Mouse (Mus musculus) stomach, embryonic 15.5 days (tissue): Measurements from ENCODE around the gene Tenm3. TPM values are rescaled to one million over a fixed set of nuclear protein-coding genes. Genes with fewer than 3 reads are reported as not detected.

Experiments
- ATAC-seq: fragments of 200-750 bp; cut with Nextera tagmentation; 2 replicates; pipeline ENCODE4 v1.8.0; 2017; ENCODE audit warnings: low read depth, moderate number of reproducible peaks, moderate TSS enrichment; ENCODE audit not compliant: insufficient read depth, low FRiP score
- H3K27ac ChIP-seq: fragments of 300-500 bp; sonication (generic); 2 replicates; pipeline ENCODE4 v1.5.1; 2015; ENCODE audit warnings: mild to moderate bottlenecking, inconsistent platforms
- H3K27me3 ChIP-seq: fragments of 300-500 bp; sonication (generic); replicated peaks from 2 replicates; pipeline ENCODE4 v1.6.1; 2015; ENCODE audit warnings: inconsistent platforms
- H3K36me3 ChIP-seq: fragments of 300-500 bp; sonication (generic); 2 replicates; pipeline ENCODE4 v1.6.1; 2015; ENCODE audit warnings: inconsistent platforms
- H3K4me1 ChIP-seq: fragments of 300-500 bp; sonication (generic); 2 replicates; pipeline ENCODE4 v1.6.1; 2015; ENCODE audit warnings: inconsistent platforms
- H3K4me2 ChIP-seq: fragments of 300-500 bp; sonication (generic); 2 replicates; pipeline ENCODE4 v1.6.1; 2015; ENCODE audit warnings: mild to moderate bottlenecking, inconsistent platforms
- H3K4me3 ChIP-seq: fragments of 300-500 bp; sonication (generic); replicated peaks from 2 replicates; pipeline ENCODE4 v1.5.1; 2015; ENCODE audit warnings: inconsistent platforms
- H3K9ac ChIP-seq: fragments of 300-500 bp; sonication (generic); 2 replicates; pipeline ENCODE4 v1.6.1; 2015; ENCODE audit warnings: inconsistent platforms
- H3K9me3 ChIP-seq: fragments of 300-500 bp; sonication (generic); 2 replicates; pipeline ENCODE4 v1.6.1; 2016; ENCODE audit warnings: inconsistent platforms
- WGBS: fragments of 180-500 bp; shearing (Covaris S2); methylation state at CpG from one replicate; pipeline ENCODE4 v1.1.7; 2015; 5-methylcytosine and 5-hydroxymethylcytosine counted together
- polyA plus RNA-seq: library from polyadenylated mRNA; unstranded; fragments of >200 nt; fragmentation: Nextera tagmentation; extraction: Ambion mirVana; gene quantifications from 2 replicates; pipeline ENCODE4 v1.2.1, GENCODE M21; 2015

Gene Tenm3
- polyA plus RNA-seq, 1 experiment from 2014 or later: 14.6 TPM

DNA sequence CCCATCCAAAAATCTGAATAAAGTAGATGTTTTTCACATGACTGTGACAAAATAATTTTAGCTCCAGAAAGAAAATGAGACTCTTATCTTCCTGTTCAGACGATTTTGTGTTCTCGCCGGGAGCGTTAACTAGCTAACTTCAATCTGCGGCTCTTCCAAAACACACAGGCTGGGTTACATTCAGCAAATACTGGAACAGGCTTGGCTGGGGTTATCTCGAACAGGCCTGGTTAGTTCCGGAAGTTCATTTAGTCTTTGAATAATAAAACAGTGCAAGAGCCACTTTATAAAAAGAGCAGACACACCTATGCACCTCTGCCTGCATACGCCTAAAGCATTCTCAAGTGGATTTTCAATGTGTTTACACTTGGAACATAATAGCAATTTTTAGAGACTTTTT, 40.7 kb downstream of the Tenm3 start:
- no peak overlapping the region for H3K4me2 ChIP-seq
- H3K9me3 ChIP-seq: no peaks in the 10 kb centered on the region
- H3K4me1 ChIP-seq: peaks cover 3% of the 10 kb centered on the region; the same call in 1 of the 2 replicates
- H3K36me3 ChIP-seq: no peaks in the 10 kb centered on the region
- H3K27ac ChIP-seq: no peak overlapping the region
- no peak overlapping the region for H3K9ac ChIP-seq
- 62% methylated on average over 8 of the region's 8 CpGs for WGBS
- no peaks in the 10 kb centered on the region for H3K27me3 ChIP-seq
- peak; percentile 58 for ATAC-seq
- no peak overlapping the region for H3K4me3 ChIP-seq

GRCm38 (mm10) chr8:48802231-48802630, 41.5 kb downstream of the Tenm3 start:
- 76% methylated on average over 8 of the region's 8 CpGs for WGBS
- H3K27me3 ChIP-seq: no peaks in the 10 kb centered on the region
- peaks cover 3% of the 10 kb centered on the region; the same call in 1 of the 2 replicates for H3K4me1 ChIP-seq
- no peak overlapping the region for H3K4me3 ChIP-seq
- no peak overlapping the region for H3K4me2 ChIP-seq
- H3K36me3 ChIP-seq: no peaks in the 10 kb centered on the region
- H3K27ac ChIP-seq: no peak overlapping the region
- no peaks in the 10 kb centered on the region for H3K9me3 ChIP-seq
- ATAC-seq: no peak
- H3K9ac ChIP-seq: no peak overlapping the region

DNA sequence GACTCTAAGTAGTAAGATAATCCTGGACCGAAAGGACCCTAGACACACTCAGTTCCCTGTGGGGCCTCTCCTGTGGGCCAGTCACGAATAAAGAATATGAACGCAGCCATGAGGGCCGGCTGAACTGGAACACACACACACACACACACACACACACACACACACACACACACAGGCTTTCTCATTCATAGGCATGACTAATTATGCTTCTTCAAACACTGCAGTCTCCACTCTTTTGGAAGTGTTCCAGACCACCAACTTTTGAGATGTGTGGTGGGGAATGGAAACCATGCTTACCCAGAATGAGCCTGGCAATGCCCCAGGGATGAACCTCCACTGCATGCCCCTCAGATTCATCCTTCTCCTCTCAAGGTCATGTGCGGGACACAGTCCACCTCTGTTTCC, 45.8 kb downstream of the Tenm3 start:
- Histone ChIP-seq H3K4me1 (peaks cover 3% of the 10 kb centered on the region; the same call in 1 of the 2 replicates), H3K9me3 (no peaks in the 10 kb centered on the region), H3K36me3 (no peaks in the 10 kb centered on the region), H3K4me3 (no peak overlapping the region), H3K4me2 (no peak overlapping the region), H3K27ac (no peak overlapping the region), H3K9ac (no peak overlapping the region), H3K27me3 (no peaks in the 10 kb centered on the region)
- ATAC-seq: peak; percentile 50; the same call in 1 of the 2 replicates
- WGBS: 53% methylated on average over 5 of the region's 5 CpGs

DNA sequence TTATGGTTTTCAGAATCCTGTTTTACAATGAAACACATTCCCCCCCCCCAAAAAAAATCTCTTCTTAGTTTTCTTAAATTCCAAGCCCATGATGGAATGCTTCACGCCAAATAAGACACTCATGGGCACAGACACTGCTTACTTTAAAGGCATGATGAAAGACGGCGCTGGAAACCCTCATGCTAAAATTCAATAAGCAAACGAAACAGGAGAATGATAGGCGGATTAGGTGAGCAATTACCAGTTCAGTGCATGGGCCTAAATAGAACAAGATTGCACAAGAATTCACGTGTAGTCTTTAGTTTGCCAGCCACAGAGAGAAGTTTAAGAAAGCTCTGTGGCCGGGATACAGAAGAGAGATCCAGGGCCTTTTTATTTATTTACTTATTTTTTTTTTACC, 49.5 kb downstream of the Tenm3 start:
- 37% methylated on average over 7 of the region's 7 CpGs for WGBS
- Histone ChIP-seq H3K4me1 (no peaks in the 10 kb centered on the region), H3K27ac (no peak overlapping the region), H3K27me3 (no peaks in the 10 kb centered on the region), H3K9me3 (no peaks in the 10 kb centered on the region), H3K4me3 (no peak overlapping the region), H3K9ac (no peak overlapping the region), H3K36me3 (no peaks in the 10 kb centered on the region), H3K4me2 (no peak overlapping the region)
- ATAC-seq: no peak

- ATAC-seq: no peak
- Histone ChIP-seq H3K9me3 (no peaks in the 10 kb centered on the region), H3K4me2 (no peak overlapping the region), H3K9ac (no peak overlapping the region), H3K4me1 (no peaks in the 10 kb centered on the region), H3K27me3 (no peaks in the 10 kb centered on the region), H3K4me3 (no peak overlapping the region), H3K36me3 (no peaks in the 10 kb centered on the region), H3K27ac (no peak overlapping the region)
- WGBS: 78% methylated on average over 8 of the region's 8 CpGs
Measured at GRCm38 (mm10) chr8:48793729-48794128, 50.0 kb downstream of the Tenm3 start.

GRCm38 (mm10) chr8:48792587-48793326, 51.0 kb downstream of the Tenm3 start:
- WGBS: 62% methylated on average over 10 of the region's 10 CpGs
- no peak overlapping the region for H3K4me3 ChIP-seq
- no peak for ATAC-seq
- no peak overlapping the region for H3K9ac ChIP-seq
- no peaks in the 10 kb centered on the region for H3K9me3 ChIP-seq
- no peak overlapping the region for H3K27ac ChIP-seq
- no peaks in the 10 kb centered on the region for H3K36me3 ChIP-seq
- no peaks in the 10 kb centered on the region for H3K27me3 ChIP-seq
- no peak overlapping the region for H3K4me2 ChIP-seq
- no peaks in the 10 kb centered on the region for H3K4me1 ChIP-seq

- H3K9ac ChIP-seq: no peak overlapping the region
- no peak overlapping the region for H3K4me2 ChIP-seq
- H3K27ac ChIP-seq: no peak overlapping the region
- H3K27me3 ChIP-seq: no peaks in the 10 kb centered on the region
- no peaks in the 10 kb centered on the region for H3K9me3 ChIP-seq
- no peaks in the 10 kb centered on the region for H3K4me1 ChIP-seq
- no peaks in the 10 kb centered on the region for H3K36me3 ChIP-seq
- H3K4me3 ChIP-seq: no peak overlapping the region
- ATAC-seq: no peak
- WGBS: 90% methylated on average over 9 of the region's 9 CpGs
Measured at GRCm38 (mm10) chr8:48783308-48783707, 60.4 kb downstream of the Tenm3 start.

DNA sequence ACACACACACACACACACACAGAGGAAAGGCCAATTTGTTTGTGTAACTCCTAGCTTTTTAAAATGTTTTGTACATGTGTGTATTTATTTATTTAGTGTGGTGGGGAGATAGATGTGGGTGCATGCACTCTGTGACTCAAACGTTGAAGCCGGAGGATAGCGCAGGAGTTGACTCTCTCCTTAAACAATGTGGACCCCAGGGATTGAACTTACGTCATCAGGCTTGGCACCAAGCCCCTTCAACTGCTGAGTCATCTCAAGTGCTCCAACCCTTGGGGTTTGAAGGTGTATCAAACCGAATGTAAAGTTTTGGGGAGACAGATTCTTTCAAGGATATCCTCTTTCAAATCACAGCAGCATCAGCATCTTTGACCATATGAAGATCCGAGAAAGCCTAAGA, 63.1 kb downstream of the Tenm3 start:
- no peak overlapping the region for H3K9ac ChIP-seq
- H3K27ac ChIP-seq: no peak overlapping the region
- no peak overlapping the region for H3K4me2 ChIP-seq
- H3K36me3 ChIP-seq: no peaks in the 10 kb centered on the region
- no peaks in the 10 kb centered on the region for H3K4me1 ChIP-seq
- no peaks in the 10 kb centered on the region for H3K27me3 ChIP-seq
- no peaks in the 10 kb centered on the region for H3K9me3 ChIP-seq
- 80% methylated on average over 6 of the region's 6 CpGs for WGBS
- no peak overlapping the region for H3K4me3 ChIP-seq
- ATAC-seq: no peak

GRCm38 (mm10) chr8:48779194-48779593, 64.6 kb downstream of the Tenm3 start:
- Histone ChIP-seq H3K36me3 (no peaks in the 10 kb centered on the region), H3K27ac (no peak overlapping the region), H3K27me3 (no peaks in the 10 kb centered on the region), H3K4me1 (no peaks in the 10 kb centered on the region), H3K9me3 (no peaks in the 10 kb centered on the region), H3K4me2 (no peak overlapping the region), H3K9ac (no peak overlapping the region), H3K4me3 (no peak overlapping the region)
- WGBS: 74% methylated on average over 4 of the region's 4 CpGs
- no peak for ATAC-seq

GRCm38 (mm10) chr8:48776081-48776480, 67.7 kb downstream of the Tenm3 start:
- H3K9me3 ChIP-seq: no peaks in the 10 kb centered on the region
- H3K4me1 ChIP-seq: no peaks in the 10 kb centered on the region
- no peaks in the 10 kb centered on the region for H3K36me3 ChIP-seq
- no peak overlapping the region for H3K4me3 ChIP-seq
- ATAC-seq: no peak
- 59% methylated on average over 9 of the region's 9 CpGs for WGBS
- no peak overlapping the region for H3K9ac ChIP-seq
- H3K4me2 ChIP-seq: no peak overlapping the region
- no peaks in the 10 kb centered on the region for H3K27me3 ChIP-seq
- no peak overlapping the region for H3K27ac ChIP-seq

DNA sequence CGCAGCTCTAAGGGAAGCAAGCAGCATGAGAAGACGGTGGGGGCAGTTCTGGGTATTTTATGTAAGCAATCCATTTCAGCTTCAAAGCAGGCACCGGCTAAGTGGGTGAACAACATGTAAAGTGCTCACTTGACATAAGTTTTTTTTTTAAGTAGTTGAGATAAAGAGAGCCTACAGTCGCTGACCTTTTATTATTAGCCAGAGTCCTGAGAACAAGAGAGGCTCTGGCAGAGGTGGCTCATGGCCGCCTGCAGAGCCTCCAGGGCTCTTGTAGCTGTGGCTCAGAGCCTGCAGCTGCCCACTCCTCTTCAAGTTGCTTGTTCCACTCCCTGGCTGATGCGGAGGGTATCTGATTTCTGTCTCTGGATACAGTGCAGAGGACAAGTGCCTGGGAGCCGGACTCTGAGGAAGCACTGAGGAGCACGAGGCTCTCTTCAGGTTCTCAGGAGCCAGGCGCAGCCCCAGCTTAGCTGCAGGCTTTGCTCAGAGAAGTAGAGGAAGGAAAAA, 68.2 kb downstream of the Tenm3 start:
- Histone ChIP-seq H3K9ac (no peak overlapping the region), H3K9me3 (no peaks in the 10 kb centered on the region), H3K36me3 (no peaks in the 10 kb centered on the region), H3K4me3 (no peak overlapping the region), H3K27me3 (no peaks in the 10 kb centered on the region), H3K27ac (no peak overlapping the region), H3K4me2 (0 out of 2 replicates have a peak overlapping the region, but pooled peaks have one; percentile 1), H3K4me1 (no peaks in the 10 kb centered on the region)
- WGBS: 25% methylated on average over 9 of the region's 9 CpGs
- no peak for ATAC-seq

DNA sequence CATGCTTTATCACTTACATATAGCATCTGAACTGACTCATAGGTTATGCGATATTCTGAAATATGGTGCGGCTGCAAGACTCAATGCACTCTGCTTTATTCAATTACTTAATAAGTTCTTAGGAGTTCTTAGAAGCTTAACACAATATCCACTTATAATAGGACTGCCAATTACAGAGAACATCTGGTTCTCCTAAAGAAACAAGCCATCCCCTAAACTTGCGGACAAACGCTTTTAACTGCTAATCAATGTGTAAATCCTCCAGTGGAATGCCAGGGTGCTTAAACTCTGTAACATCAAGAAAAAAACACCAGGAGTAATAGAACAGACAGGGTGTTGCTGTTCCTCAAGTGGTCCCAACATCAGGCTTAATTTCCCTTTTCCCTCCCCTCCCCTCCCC, 68.9 kb downstream of the Tenm3 start:
- Histone ChIP-seq H3K4me2 (no peak overlapping the region), H3K4me3 (no peak overlapping the region), H3K27me3 (no peaks in the 10 kb centered on the region), H3K4me1 (no peaks in the 10 kb centered on the region), H3K9me3 (no peaks in the 10 kb centered on the region), H3K36me3 (no peaks in the 10 kb centered on the region), H3K9ac (no peak overlapping the region), H3K27ac (no peak overlapping the region)
- WGBS: 62% methylated on average over 4 of the region's 4 CpGs
- no peak for ATAC-seq
